Mouse (Mus musculus) testis, postnatal 14 days (tissue): Measurements from ENCODE around the gene Synpo2.
A peak's percentile ranks its signal among the peaks of the same experiment; 100 is the strongest.

Experiments
- DNase-seq: peaks from one replicate; pipeline ENCODE4 v3.0.0; 2021; ENCODE audit warnings: low spot score

Synpo2 gene

GRCm38 (mm10) chr3:123092913-123093639 lies 142.9 kb downstream of the Synpo2 start:
- no peak for DNase-seq

GRCm38 (mm10) chr3:123092442-123092841 lies 143.5 kb downstream of the Synpo2 start:
- DNase-seq = peak; percentile 85

- DNase-seq = no peak
These were observed 146.5 kb downstream of the Synpo2 start for GRCm38 (mm10) chr3:123089297-123090020.

GRCm38 (mm10) chr3:123088284-123088683 lies 147.7 kb downstream of the Synpo2 start:
- DNase-seq = no peak

- no peak for DNase-seq
These were observed 150.0 kb downstream of the Synpo2 start for GRCm38 (mm10) chr3:123085871-123086501.

GRCm38 (mm10) chr3:123081665-123082064 lies 154.3 kb downstream of the Synpo2 start:
- DNase-seq = no peak

GRCm38 (mm10) chr3:123080943-123081342 lies 155.0 kb downstream of the Synpo2 start:
- DNase-seq = no peak

- DNase-seq = no peak
These were observed 155.8 kb downstream of the Synpo2 start for GRCm38 (mm10) chr3:123080017-123080725.

GRCm38 (mm10) chr3:123075759-123076158 lies 160.2 kb downstream of the Synpo2 start:
- DNase-seq = no peak

GRCm38 (mm10) chr3:123075034-123075433 lies 160.9 kb downstream of the Synpo2 start:
- DNase-seq = no peak

- peak; percentile 75 for DNase-seq
These were observed 162.6 kb downstream of the Synpo2 start for GRCm38 (mm10) chr3:123073351-123073750.

- DNase-seq = no peak
These were observed 163.5 kb downstream of the Synpo2 start for GRCm38 (mm10) chr3:123072472-123072871.

- DNase-seq = no peak
These were observed 165.0 kb downstream of the Synpo2 start for GRCm38 (mm10) chr3:123070996-123071395.

GRCm38 (mm10) chr3:123066836-123067235 lies 169.1 kb downstream of the Synpo2 start:
- no peak for DNase-seq

- DNase-seq = no peak
These were observed 170.5 kb downstream of the Synpo2 start for GRCm38 (mm10) chr3:123065466-123065865.

GRCm38 (mm10) chr3:123064186-123064585 lies 171.8 kb downstream of the Synpo2 start:
- no peak for DNase-seq

GRCm38 (mm10) chr3:123061931-123062330 lies 174.0 kb downstream of the Synpo2 start:
- DNase-seq = no peak

GRCm38 (mm10) chr3:123058832-123059231 lies 177.1 kb downstream of the Synpo2 start:
- DNase-seq = no peak

GRCm38 (mm10) chr3:123054178-123054577 lies 181.8 kb downstream of the Synpo2 start:
- DNase-seq = no peak

- DNase-seq = no peak
These were observed 182.6 kb downstream of the Synpo2 start for GRCm38 (mm10) chr3:123053192-123053938.

GRCm38 (mm10) chr3:123042308-123042707 lies 193.6 kb downstream of the Synpo2 start:
- no peak for DNase-seq

GRCm38 (mm10) chr3:123034752-123035151 lies 201.2 kb downstream of the Synpo2 start, which contains the start of gene Myoz2:
TSS of gene Myoz2 (minus strand) at chr3:123035015.
- peak; percentile 12 for DNase-seq
